Mouse (Mus musculus) kidney, adult 2 months (tissue): Measurements from ENCODE around the gene Crebzf. TPM values are rescaled to one million over a fixed set of nuclear protein-coding genes. Genes with fewer than 3 reads are reported as not detected.

ENCODE experiments used
- DNase-seq: peaks from one replicate; pipeline ENCODE4 v3.0.0; 2021
- H3K27ac ChIP-seq: fragments of 200-500 bp; 2 replicates; pipeline ENCODE4 v1.5.1; 2012; ENCODE audit warnings: low read depth, low read length, control low read depth, inconsistent platforms; ENCODE audit not compliant: insufficient read depth
- H3K27me3 ChIP-seq: fragments of 200-500 bp; replicated peaks from 2 replicates; pipeline ENCODE4 v1.6.1; 2012; ENCODE audit warnings: mild to moderate bottlenecking, moderate library complexity, low read length, inconsistent platforms; ENCODE audit not compliant: control insufficient read depth, insufficient read depth
- H3K36me3 ChIP-seq: fragments of 200-500 bp; 2 replicates; pipeline ENCODE4 v1.6.1; 2012; ENCODE audit warnings: mild to moderate bottlenecking, moderate library complexity, low read length, inconsistent platforms; ENCODE audit not compliant: control insufficient read depth, insufficient read depth
- H3K4me1 ChIP-seq: fragments of 200-500 bp; 2 replicates; pipeline ENCODE4 v1.6.1; 2011; ENCODE audit warnings: low read length; ENCODE audit not compliant: control insufficient read depth, insufficient read depth
- H3K4me3 ChIP-seq: fragments of 200-500 bp; 2 replicates; pipeline ENCODE4 v1.5.1; 2011; ENCODE audit warnings: mild to moderate bottlenecking, low read depth, low read length, control low read depth; ENCODE audit not compliant: insufficient read depth
- CTCF ChIP-seq: fragments of 200-500 bp; conservative IDR thresholded peaks from 2 replicates; pipeline ENCODE4 v1.5.1; 2011; ENCODE audit warnings: low read depth, mild to moderate bottlenecking, control low read depth, low read length, moderate library complexity, mixed read lengths; ENCODE audit not compliant: insufficient read depth, insufficient read length
- POLR2A ChIP-seq: fragments of 200-500 bp; IDR thresholded peaks from one replicate; pipeline ENCODE4 v1.6.1; 2011; ENCODE audit warnings: low read depth, low read length, control low read depth
- WGBS: fragments of 180-500 bp; shearing (Covaris S2); methylation state at CpG from one replicate; pipeline ENCODE4 v1.1.7; 2018; 5-methylcytosine and 5-hydroxymethylcytosine counted together
- polyA plus RNA-seq: library from polyadenylated mRNA; depleted of rRNA; stranded (reverse); fragments of >200 nt; gene quantifications from 2 replicates; pipeline ENCODE4 v1.2.3, GENCODE M21; 2012

Crebzf gene
- polyA plus RNA-seq, 1 experiment, result 21.4 TPM

DNA sequence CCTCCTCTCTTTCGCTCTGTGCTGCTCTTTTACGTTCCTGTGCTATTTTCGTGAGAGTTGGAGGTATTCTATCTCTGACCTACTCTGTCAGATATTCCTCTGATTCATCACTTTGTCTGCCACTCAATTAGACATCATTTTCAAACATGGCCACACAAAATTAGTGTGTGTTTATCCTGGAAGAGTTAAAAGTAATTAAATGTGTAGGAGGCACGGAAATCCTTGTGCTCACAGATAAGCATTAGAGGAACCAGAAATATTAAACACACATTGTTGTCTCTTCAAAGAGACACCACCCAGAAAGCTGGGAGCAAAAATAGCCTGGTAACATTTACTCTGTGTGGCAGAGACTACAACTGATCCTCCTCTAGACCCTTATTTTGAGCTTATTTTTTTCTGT, 2.5 kb upstream of the Crebzf start:
- peaks cover 7% of the 10 kb centered on the region; the same call in 1 of the 2 replicates for H3K4me1 ChIP-seq
- H3K4me3 ChIP-seq, result no peak overlapping the region
- WGBS, result 86% methylated on average over 4 of the region's 4 CpGs
- DNase-seq, result no peak
- H3K27me3 ChIP-seq, result no peaks in the 10 kb centered on the region
- TF ChIP-seq POLR2A (no peak), CTCF (no peak)
- H3K36me3 ChIP-seq, result no peaks in the 10 kb centered on the region
- H3K27ac ChIP-seq, result no peak overlapping the region

GRCm38 (mm10) chr7:90442070-90442469, 459 bp upstream of the Crebzf start:
- 9% methylated on average over 4 of the region's 4 CpGs for WGBS
- Histone ChIP-seq H3K27me3 (no peaks in the 10 kb centered on the region), H3K36me3 (no peaks in the 10 kb centered on the region), H3K4me3 (peak overlapping the region; percentile 17; the same call in 1 of the 2 replicates), H3K27ac (peak overlapping the region; percentile 64), H3K4me1 (peaks cover 7% of the 10 kb centered on the region; the same call in 1 of the 2 replicates)
- TF ChIP-seq POLR2A (no peak), CTCF (no peak)
- no peak for DNase-seq

DNA sequence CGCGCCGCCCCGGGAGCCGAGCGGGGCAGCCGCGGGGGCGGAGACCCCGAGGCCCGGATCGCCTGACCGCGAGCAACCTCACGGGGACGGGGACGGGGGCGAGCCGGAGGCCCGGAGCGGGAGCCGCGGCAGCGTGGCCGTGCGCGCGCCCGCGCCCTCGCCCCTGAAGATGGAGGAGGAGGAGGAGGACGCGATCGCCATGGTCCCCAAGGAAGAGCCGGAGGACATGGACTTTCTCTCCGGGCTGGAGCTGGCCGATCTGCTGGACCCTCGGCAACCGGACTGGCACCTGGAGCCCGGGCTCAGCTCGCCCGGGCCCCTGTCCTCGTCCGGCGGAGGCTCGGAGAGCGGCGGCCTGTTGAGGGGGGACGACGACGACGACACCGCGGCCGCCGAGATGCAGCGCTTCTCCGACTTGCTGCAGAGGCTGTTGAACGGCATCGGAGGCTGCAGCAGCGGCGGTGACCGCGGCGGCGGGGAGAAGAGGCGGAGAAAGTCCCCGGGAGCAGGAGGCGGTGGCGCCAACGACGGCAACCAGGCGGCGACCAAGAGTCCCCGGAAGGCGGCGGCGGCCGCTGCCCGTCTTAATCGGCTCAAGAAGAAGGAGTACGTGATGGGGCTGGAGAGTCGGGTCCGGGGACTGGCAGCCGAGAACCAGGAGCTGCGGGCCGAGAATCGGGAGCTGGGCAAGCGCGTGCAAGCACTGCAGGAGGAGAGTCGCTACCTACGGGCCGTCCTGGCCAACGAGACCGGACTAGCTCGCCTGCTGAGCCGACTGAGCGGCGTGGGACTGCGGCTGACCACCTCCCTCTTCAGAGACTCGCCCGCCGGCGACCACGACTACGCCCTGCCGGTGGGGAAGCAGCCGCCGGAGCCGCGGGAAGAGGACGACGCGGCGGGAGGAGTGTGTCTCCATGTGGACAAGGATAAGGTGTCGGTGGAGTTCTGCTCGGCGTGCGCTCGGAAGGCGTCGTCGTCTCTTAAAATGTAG, 867 bp downstream of the Crebzf start:
- H3K27me3 ChIP-seq, result no peaks in the 10 kb centered on the region
- no peak for TF ChIP-seq POLR2A
- TF ChIP-seq CTCF, result peak; percentile 23; the same call in 1 of the 2 replicates
- peak; percentile 73 for DNase-seq
- no peaks in the 10 kb centered on the region for H3K36me3 ChIP-seq
- WGBS, result under 1% methylated on average over 123 of the region's 123 CpGs
- H3K4me3 ChIP-seq, result peak overlapping the region; percentile 86
- peaks cover 7% of the 10 kb centered on the region; the same call in 1 of the 2 replicates for H3K4me1 ChIP-seq
- H3K27ac ChIP-seq, result peak overlapping the region; percentile 96

DNA sequence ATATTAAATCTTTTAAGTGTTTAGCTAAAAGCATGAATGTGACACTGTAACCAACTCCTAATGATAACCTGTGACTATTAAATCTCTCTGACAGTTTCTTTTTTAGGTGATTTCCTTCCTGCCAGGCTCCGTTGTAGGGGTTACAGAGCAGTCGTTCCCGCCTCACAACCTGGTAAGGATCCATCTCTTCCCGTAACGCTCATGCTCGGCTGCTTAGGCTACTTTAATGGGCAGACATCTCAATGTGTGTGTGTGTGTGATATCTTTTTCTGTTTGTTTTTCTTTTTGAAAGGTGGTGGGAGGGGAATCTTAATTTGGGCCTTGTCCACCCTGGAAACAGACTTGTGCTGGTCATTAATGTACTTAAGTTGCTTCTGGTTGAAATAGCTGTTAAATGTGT, 1.7 kb downstream of the Crebzf start:
- peak; percentile 29 for DNase-seq
- H3K36me3 ChIP-seq, result no peaks in the 10 kb centered on the region
- no peak for TF ChIP-seq CTCF
- TF ChIP-seq POLR2A, result no peak
- H3K4me3 ChIP-seq, result peak overlapping the region; percentile 86
- peak overlapping the region; percentile 26; the same call in 1 of the 2 replicates for H3K27ac ChIP-seq
- peaks cover 7% of the 10 kb centered on the region; the same call in 1 of the 2 replicates for H3K4me1 ChIP-seq
- 0% methylated on average over 6 of the region's 6 CpGs for WGBS
- no peaks in the 10 kb centered on the region for H3K27me3 ChIP-seq

GRCm38 (mm10) chr7:90456149-90456844, 13.8 kb downstream of the Crebzf start:
- Histone ChIP-seq H3K36me3 (peaks cover 1% of the 10 kb centered on the region), H3K4me3 (peak overlapping the region; percentile 67), H3K27ac (peak overlapping the region; percentile 80), H3K4me1 (peaks cover 8% of the 10 kb centered on the region), H3K27me3 (no peaks in the 10 kb centered on the region)
- no peak for TF ChIP-seq CTCF
- TF ChIP-seq POLR2A, result no peak
- 5% methylated on average over 7 of the region's 7 CpGs for WGBS
- no peak for DNase-seq

- H3K4me3 ChIP-seq, result peak within 1 kb of the TSS; percentile 67
- under 1% methylated on average over 41 of the region's 41 CpGs for WGBS
- H3K27me3 ChIP-seq, result no peaks in the 10 kb centered on the region
- peak; percentile 95 for DNase-seq
- peak within 1 kb of the TSS; percentile 85 for H3K27ac ChIP-seq
- TF ChIP-seq CTCF (peak; percentile 35), POLR2A (peak; percentile 84)
- H3K4me1 ChIP-seq, result peaks cover 8% of the 10 kb centered on the region
- H3K36me3 ChIP-seq, result peaks cover 1% of the 10 kb centered on the region; the same call in 1 of the 2 replicates
Measured at GRCm38 (mm10) chr7:90456845-90457468, 14.4 kb downstream of the Crebzf start, which contains the start of gene Tmem126a. Gene Tmem126a (minus strand): TSS chr7:90457229.
